Mouse (Mus musculus) layer of hippocampus, postnatal 36 days (tissue): ENCODE results near the gene D430019H16Rik. TPM values are rescaled to one million over a fixed set of nuclear protein-coding genes. Genes with fewer than 3 reads are reported as not detected.

Experiments used
- DNase-seq, 2 experiments: peaks; one replicate each; pipeline ENCODE4 v3.0.0; 2022
- total RNA-seq, 2 experiments: library from RNA; stranded (reverse); gene quantifications; 2 replicates each; pipeline ENCODE4 v1.2.3; 2021

Gene D430019H16Rik
- total RNA-seq, 2 experiments from 2014 or later, result 118 to 119 TPM

- DNase-seq, result no peak
Measured at GRCm38 (mm10) chr12:105490794-105491193, 37.1 kb downstream of the D430019H16Rik start.

GRCm38 (mm10) chr12:105494796-105495195 lies 41.1 kb downstream of the D430019H16Rik start:
- no peak for DNase-seq

GRCm38 (mm10) chr12:105497894-105498293 lies 44.2 kb downstream of the D430019H16Rik start:
- DNase-seq, result peak; percentile 79 to 84

DNA sequence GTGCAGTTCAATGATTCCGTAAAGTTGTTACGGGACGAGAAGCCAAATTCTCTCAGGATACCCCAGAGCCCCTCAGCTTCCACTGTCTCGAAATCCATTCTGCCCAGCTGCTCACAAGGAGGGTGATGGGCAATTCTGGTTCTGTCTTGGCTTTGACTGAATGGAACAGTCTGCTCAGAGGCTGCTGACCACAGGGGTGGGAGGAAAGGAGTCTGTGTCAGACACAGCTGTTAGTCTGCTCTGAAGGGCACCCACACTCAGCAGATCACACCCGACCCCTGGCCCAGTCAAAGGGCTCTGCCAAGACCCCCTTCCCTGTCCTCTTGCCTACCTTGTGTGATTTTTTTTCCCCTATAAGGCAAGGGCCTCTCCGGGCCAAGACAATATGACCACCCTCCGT lies 44.8 kb downstream of the D430019H16Rik start:
- no peak for DNase-seq

DNA sequence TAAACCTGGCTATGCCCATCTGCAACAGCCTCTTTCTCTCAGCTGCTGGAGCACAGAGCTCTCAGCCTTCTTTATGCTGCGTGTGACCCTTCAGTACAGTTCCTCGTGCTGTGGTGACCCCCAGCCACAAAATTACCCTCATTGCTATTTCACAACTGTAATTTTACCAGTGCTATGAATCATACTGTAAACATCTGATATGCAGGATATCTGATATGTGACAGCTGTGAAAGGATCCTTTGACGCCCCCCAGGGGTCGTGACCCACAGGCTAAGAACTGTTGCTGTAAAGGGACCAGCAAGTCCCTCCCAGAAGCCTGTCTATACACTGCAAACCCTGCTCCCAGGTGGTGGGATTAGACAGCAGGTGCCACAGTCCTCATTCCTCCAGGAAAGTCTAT lies 45.2 kb downstream of the D430019H16Rik start:
- no peak for DNase-seq

DNA sequence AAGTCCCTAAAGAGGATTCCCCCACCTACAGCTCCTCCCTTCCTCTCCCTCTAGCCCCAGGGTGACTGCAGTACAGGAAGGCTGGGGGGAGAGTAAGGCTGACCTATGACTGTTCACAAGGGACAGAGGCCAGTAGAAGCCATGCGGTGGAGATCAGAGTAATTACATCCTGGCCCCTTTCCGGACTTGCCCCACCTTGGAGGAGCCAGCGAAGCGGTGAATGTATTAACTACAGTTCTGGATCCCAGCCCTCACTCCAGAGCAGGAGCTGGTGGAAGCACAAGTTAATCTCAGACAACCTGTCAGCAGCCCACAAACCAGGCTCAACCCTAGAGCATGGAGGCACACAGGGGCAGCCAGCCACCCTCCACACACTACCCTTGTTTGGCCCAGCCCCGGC lies 47.3 kb downstream of the D430019H16Rik start:
- no peak for DNase-seq

DNA sequence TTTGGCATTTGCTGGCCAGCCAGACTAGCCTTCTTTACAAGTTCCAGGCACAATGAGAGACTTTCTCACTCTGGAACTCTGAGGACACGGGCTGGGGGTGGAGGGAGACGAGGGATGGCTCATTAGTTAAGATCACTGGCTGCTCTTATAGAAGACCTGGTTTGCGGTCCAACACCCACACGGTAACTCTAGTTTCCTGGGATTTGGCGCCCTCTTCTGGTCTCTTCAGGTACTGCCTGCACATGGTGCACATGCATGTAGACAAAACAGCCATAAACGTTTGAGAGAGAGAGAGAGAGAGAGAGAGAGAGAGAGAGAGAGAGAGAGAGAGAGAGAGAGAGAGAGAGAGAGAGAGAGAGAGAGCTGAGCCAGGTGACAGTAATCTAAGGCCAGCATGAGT lies 51.1 kb downstream of the D430019H16Rik start:
- no peak for DNase-seq

GRCm38 (mm10) chr12:105511109-105511508 lies 57.5 kb downstream of the D430019H16Rik start:
- DNase-seq, result no peak

GRCm38 (mm10) chr12:105511671-105512502 lies 58.2 kb downstream of the D430019H16Rik start:
- DNase-seq, result no peak

- DNase-seq, result no peak
Measured at GRCm38 (mm10) chr12:105514111-105514510, 60.5 kb downstream of the D430019H16Rik start.

DNA sequence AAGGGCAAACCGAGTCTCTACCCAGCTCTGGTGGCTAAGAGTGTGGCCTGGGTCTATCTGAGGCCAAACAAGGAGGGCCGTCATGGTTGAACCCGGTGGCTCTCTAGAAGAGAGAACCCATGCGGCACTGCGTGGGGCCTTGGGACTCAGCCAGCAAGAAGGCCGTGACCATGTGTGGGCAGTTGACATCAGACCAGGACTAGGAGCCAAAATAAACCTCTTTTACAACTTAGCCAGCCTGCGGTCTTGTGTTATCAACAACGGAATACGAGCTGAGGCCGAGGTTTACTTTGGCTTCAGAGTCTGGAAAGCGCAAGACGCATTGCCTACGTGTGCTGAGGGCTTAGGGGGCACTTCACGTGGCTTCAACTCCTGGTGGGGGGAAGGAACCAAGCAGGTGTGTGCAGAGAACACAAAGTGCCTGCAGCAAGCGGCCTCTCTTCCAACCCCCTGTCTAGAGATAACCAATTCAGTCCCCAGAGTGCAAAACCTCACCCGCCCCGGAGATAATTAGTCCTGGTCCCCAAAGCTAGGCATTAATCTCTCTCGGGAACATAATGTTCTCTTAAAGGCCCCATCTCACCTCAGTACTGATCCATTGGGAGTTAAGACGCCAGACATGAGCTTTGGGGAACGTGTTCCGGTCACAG lies 63.5 kb downstream of the D430019H16Rik start:
- no peak for DNase-seq

GRCm38 (mm10) chr12:105519851-105520250 lies 66.2 kb downstream of the D430019H16Rik start:
- DNase-seq, result no peak

DNA sequence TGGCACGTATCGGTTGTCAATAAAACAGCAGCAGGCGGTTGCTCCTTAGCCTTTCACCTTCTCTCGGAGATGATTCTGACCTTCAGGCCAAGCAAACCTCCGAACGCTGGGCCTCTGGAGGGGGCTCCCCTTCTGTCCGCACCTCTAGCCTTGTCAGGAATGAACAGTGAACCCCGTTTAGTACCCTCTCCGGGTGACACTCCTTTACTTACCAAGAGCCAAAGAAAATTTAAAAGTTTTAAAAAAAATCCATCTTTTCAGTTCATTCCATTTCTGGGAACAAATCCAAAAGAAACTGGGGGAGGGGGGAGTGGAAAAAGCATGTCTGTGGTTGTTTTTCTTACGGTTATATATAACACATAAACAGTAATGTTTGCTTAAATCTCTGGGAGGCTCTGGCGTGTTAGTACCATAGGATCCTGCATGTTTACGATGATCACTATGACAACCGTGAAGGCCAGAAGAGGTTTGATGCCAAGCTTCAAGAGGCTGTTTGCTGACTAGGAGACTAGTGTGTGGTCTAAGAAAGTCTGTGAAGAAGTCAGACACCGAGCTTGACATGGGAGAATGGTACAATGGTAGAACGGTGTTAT lies 67.6 kb downstream of the D430019H16Rik start:
- DNase-seq, result no peak

DNA sequence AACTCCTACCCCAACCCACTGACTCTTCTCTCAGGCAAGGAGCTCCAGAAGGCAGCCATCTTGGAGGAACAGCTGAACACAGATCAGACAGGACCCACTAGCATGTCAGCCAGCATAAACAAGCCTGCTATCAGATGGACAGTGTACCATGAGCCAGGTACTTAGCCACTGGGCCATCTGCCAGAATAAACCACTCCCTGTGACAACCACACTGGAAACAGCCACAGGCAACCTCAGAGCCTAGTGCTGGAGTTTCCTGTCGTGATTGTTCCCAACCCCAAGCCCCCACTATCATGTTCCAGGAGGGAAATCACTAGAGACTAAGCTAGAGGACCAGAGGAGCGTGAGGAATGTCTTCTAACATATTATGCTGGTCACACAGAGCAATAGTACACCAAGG lies 70.1 kb downstream of the D430019H16Rik start:
- no peak for DNase-seq

DNA sequence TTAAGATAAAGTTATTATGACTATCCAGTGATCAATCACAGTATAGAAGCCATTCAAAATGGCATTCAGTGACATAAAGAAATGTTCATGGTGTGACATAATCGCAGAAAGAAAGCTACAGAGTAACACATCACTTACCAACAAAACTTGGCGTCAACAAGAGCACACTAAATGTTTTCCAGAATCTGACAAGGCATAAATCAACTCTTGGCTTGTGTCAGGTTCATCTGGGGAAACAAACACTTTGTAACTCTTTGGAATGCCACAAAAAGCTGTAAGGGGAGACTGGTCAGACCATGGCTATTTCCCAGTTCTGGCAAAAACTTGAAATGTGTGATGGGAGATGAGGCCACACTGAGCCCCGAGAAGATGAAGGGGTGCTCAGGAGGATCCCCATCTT lies 72.5 kb downstream of the D430019H16Rik start:
- DNase-seq, result no peak

DNA sequence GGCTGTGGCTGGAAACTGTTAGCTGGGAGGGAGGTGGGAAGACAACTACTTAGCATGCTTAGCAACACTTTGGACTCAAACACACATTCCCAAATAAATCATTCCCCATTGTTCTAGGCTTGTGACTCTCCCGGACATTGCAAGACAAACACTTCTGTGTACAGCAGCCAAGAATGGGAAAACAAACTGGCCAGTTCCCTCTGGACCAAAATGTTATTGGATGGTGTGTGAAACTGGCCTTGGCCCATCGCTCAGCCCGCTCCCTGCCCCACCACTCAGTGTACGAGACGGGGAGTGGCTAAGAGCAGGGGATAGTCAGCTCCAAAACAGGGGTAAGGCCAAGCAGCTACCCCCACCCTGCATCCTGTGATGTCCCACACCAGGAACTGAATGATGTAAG lies 73.2 kb downstream of the D430019H16Rik start:
- peak in 1 of 2 experiments; percentile 52 for DNase-seq

DNA sequence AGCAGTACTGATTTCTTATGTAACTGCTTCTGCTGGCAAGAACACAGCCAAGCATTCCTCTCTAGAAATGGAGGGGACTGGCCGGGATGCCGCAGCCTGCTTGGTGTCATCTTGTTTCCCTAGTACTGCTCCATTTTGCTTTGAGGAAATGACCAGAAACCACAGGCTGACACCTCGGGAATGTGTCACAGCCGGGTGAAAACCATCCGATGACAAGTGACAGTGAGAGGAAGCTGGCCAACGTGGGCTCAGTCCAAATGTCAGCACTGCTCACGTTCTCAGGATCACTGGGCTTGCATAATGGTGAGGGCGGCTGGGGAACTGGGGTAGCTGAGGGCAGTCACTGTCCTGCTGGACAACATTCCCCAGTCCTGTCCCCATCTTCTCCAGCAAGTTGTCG lies 75.9 kb downstream of the D430019H16Rik start:
- DNase-seq, result no peak

GRCm38 (mm10) chr12:105531724-105532371 lies 78.2 kb downstream of the D430019H16Rik start:
- DNase-seq, result no peak

- DNase-seq, result no peak
Measured at GRCm38 (mm10) chr12:105534842-105535241, 81.2 kb downstream of the D430019H16Rik start.

DNA sequence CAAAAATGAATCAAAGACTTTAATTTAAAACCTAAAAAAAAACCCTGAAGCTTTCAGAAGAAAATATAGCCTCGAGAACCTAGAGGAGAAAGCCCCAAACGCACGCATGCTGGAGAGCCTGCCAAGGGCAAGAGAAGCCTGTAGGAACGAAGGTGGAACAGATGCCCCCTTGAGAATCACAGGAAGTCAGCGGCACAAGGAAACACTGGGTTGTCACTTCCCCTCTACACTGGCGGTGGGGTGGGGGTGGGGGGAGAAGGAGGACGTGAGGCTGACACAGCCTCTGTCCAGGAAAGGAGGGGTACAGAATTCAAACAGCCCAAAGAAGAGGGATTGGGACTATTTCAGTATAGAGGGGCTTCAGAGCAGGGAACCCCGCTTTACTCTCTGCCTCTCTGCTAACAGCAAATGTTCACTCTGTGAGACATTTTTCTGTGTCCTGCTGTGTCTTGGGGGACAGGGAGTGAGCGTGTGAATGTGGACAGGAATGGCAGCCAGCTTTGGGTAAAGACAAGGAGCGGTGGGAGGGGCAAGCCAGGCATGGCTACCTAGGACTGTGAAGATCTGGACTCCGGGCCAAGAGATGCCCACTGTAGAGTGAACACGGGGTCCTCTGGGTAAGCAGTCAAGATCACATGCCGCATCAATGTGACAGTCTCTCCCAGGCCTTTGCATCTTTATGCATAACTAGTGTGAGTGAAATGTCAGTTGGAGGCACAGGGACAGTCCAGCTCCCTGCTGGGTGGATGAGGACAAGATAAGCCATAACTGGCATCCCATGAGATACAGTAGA lies 82.5 kb downstream of the D430019H16Rik start:
- DNase-seq, result no peak

- no peak for DNase-seq
Measured at GRCm38 (mm10) chr12:105537162-105537561, 83.5 kb downstream of the D430019H16Rik start.

GRCm38 (mm10) chr12:105539649-105540048 lies 86.0 kb downstream of the D430019H16Rik start:
- no peak for DNase-seq
